Mouse (Mus musculus): Measurements from ENCODE around the gene Nudt2. TPM values are rescaled to one million over a fixed set of nuclear protein-coding genes. Genes with fewer than 3 reads are reported as not detected.
"Not testable (repeated sequence)": the region's sequence is repeated elsewhere in the genome, so short reads cannot be mapped to it uniquely, and the experiment has no call there.

Nudt2 gene
- 65.1 and 66.3 TPM in 2 replicates for polyA plus RNA-seq (2015; fragmentation: Nextera tagmentation; extraction: Ambion mirVana)

- Histone ChIP-seq H3K4me3 (peak within 1 kb of the TSS; percentile 69), H3K4me2 (peak within 1 kb of the TSS; percentile 70), H3K4me1 (peaks cover 18% of the 10 kb centered on the region), H3K36me3 (replicated peaks) (no peaks in the 10 kb centered on the region), H3K27me3 (replicated peaks) (no peaks in the 10 kb centered on the region), H3K9me3 (no peaks in the 10 kb centered on the region), H3K27ac (peak within 1 kb of the TSS; percentile 83), H3K9ac (peak within 1 kb of the TSS; percentile 77)
- WGBS, result under 1% methylated on average over 70 of the region's 70 CpGs
- peak; percentile 99 for ATAC-seq (replicated peaks)
These were observed at the start of gene Nudt2, which contains the start of gene Kif24 for GRCm38 (mm10) chr4:41464345-41465286. Gene Nudt2 (plus strand): TSS chr4:41465151. Gene Kif24 (minus strand): TSS chr4:41464887.

GRCm38 (mm10) chr4:41416966-41417365, 48.0 kb upstream of the Nudt2 start:
- H3K27ac ChIP-seq, result no peak overlapping the region
- H3K36me3 ChIP-seq (replicated peaks), result no peaks in the 10 kb centered on the region
- ATAC-seq (replicated peaks), result no peak
- no peaks in the 10 kb centered on the region for H3K27me3 ChIP-seq (replicated peaks)
- H3K9me3 ChIP-seq, result no peaks in the 10 kb centered on the region
- H3K4me3 ChIP-seq, result no peak overlapping the region
- no peaks in the 10 kb centered on the region for H3K4me1 ChIP-seq
- H3K4me2 ChIP-seq, result no peak overlapping the region
- no peak overlapping the region for H3K9ac ChIP-seq

GRCm38 (mm10) chr4:41438931-41439330, 26.0 kb upstream of the Nudt2 start:
- Histone ChIP-seq H3K9ac (no peak overlapping the region), H3K27ac (no peak overlapping the region), H3K4me1 (no peaks in the 10 kb centered on the region), H3K9me3 (no peaks in the 10 kb centered on the region), H3K27me3 (replicated peaks) (no peaks in the 10 kb centered on the region), H3K36me3 (replicated peaks) (no peaks in the 10 kb centered on the region), H3K4me2 (no peak overlapping the region), H3K4me3 (no peak overlapping the region)
- no peak for ATAC-seq (replicated peaks)
- 87% methylated on average over 5 of the region's 5 CpGs for WGBS

GRCm38 (mm10) chr4:41442790-41443302, 22.1 kb upstream of the Nudt2 start:
- Histone ChIP-seq H3K4me1 (no peaks in the 10 kb centered on the region), H3K27ac (no peak overlapping the region), H3K27me3 (replicated peaks) (no peaks in the 10 kb centered on the region), H3K36me3 (replicated peaks) (no peaks in the 10 kb centered on the region), H3K4me3 (no peak overlapping the region), H3K9ac (no peak overlapping the region), H3K9me3 (no peaks in the 10 kb centered on the region), H3K4me2 (no peak overlapping the region)
- WGBS, result 87% methylated on average over 4 of the region's 4 CpGs
- no peak for ATAC-seq (replicated peaks)

GRCm38 (mm10) chr4:41447595-41447994, 17.4 kb upstream of the Nudt2 start:
- WGBS, result 99% methylated on average over 3 of the region's 3 CpGs
- Histone ChIP-seq H3K27ac (no peak overlapping the region), H3K4me2 (no peak overlapping the region), H3K9ac (no peak overlapping the region), H3K4me3 (no peak overlapping the region), H3K36me3 (replicated peaks) (no peaks in the 10 kb centered on the region), H3K27me3 (replicated peaks) (no peaks in the 10 kb centered on the region), H3K9me3 (no peaks in the 10 kb centered on the region), H3K4me1 (no peaks in the 10 kb centered on the region)
- ATAC-seq (replicated peaks), result no peak

- H3K9me3 ChIP-seq, result no peaks in the 10 kb centered on the region
- no peak overlapping the region for H3K9ac ChIP-seq
- H3K27ac ChIP-seq, result no peak overlapping the region
- peaks cover 9% of the 10 kb centered on the region for H3K4me1 ChIP-seq
- no peaks in the 10 kb centered on the region for H3K36me3 ChIP-seq (replicated peaks)
- no peaks in the 10 kb centered on the region for H3K27me3 ChIP-seq (replicated peaks)
- no peak for ATAC-seq (replicated peaks)
- WGBS, result 100% methylated on average over 1 of the region's 1 CpGs
- H3K4me2 ChIP-seq, result no peak overlapping the region
- no peak overlapping the region for H3K4me3 ChIP-seq
These were observed 4.3 kb upstream of the Nudt2 start for GRCm38 (mm10) chr4:41460690-41461089.

- H3K27me3 ChIP-seq (replicated peaks); H3K9me3 ChIP-seq; H3K9ac ChIP-seq; ATAC-seq (replicated peaks); H3K4me1 ChIP-seq; H3K36me3 ChIP-seq (replicated peaks); H3K4me3 ChIP-seq; H3K27ac ChIP-seq: not testable (repeated sequence)
- 87% methylated on average over 3 of the region's 3 CpGs for WGBS
- peak overlapping the region; percentile 70; the same call in 1 of the 2 replicates for H3K4me2 ChIP-seq
These were observed 1.8 kb upstream of the Nudt2 start for GRCm38 (mm10) chr4:41463051-41463738.

- Histone ChIP-seq H3K27me3 (replicated peaks) (no peaks in the 10 kb centered on the region), H3K4me1 (peaks cover 21% of the 10 kb centered on the region), H3K4me3 (peak overlapping the region; percentile 69), H3K9me3 (no peaks in the 10 kb centered on the region), H3K9ac (peak overlapping the region; percentile 77), H3K36me3 (replicated peaks) (no peaks in the 10 kb centered on the region), H3K27ac (peak overlapping the region; percentile 83), H3K4me2 (peak overlapping the region; percentile 56)
- 3% methylated on average over 17 of the region's 17 CpGs for WGBS
- ATAC-seq (replicated peaks), result peak; percentile 27
These were observed 325 bp downstream of the Nudt2 start for GRCm38 (mm10) chr4:41465287-41465665.

GRCm38 (mm10) chr4:41468396-41469080, 3.6 kb downstream of the Nudt2 start:
- no peaks in the 10 kb centered on the region for H3K9me3 ChIP-seq
- no peaks in the 10 kb centered on the region for H3K36me3 ChIP-seq (replicated peaks)
- WGBS, result 54% methylated on average over 17 of the region's 17 CpGs
- H3K27ac ChIP-seq, result no peak overlapping the region
- no peak overlapping the region for H3K4me3 ChIP-seq
- H3K27me3 ChIP-seq (replicated peaks), result no peaks in the 10 kb centered on the region
- no peak for ATAC-seq (replicated peaks)
- no peak overlapping the region for H3K9ac ChIP-seq
- H3K4me1 ChIP-seq, result peaks cover 28% of the 10 kb centered on the region
- no peak overlapping the region for H3K4me2 ChIP-seq

GRCm38 (mm10) chr4:41469199-41469598, 4.2 kb downstream of the Nudt2 start:
- no peak overlapping the region for H3K4me2 ChIP-seq

GRCm38 (mm10) chr4:41470051-41470683, 5.2 kb downstream of the Nudt2 start:
- H3K9me3 ChIP-seq, result no peaks in the 10 kb centered on the region
- H3K4me3 ChIP-seq, result no peak overlapping the region
- no peak overlapping the region for H3K9ac ChIP-seq
- H3K36me3 ChIP-seq (replicated peaks), result no peaks in the 10 kb centered on the region
- WGBS, result 50% methylated on average over 7 of the region's 7 CpGs
- no peak overlapping the region for H3K4me2 ChIP-seq
- no peak overlapping the region for H3K27ac ChIP-seq
- peaks cover 22% of the 10 kb centered on the region; the same call in 1 of the 2 replicates for H3K4me1 ChIP-seq
- no peaks in the 10 kb centered on the region for H3K27me3 ChIP-seq (replicated peaks)
- no peak for ATAC-seq (replicated peaks)

More at GRCm38 (mm10) chr4:41469199-41469598, 4.2 kb downstream of the Nudt2 start:
- Histone ChIP-seq H3K27ac (no peak overlapping the region), H3K4me3 (no peak overlapping the region), H3K27me3 (replicated peaks) (no peaks in the 10 kb centered on the region), H3K9ac (no peak overlapping the region), H3K9me3 (no peaks in the 10 kb centered on the region), H3K4me1 (peaks cover 23% of the 10 kb centered on the region; the same call in 1 of the 2 replicates), H3K36me3 (replicated peaks) (no peaks in the 10 kb centered on the region)
- WGBS, result 76% methylated on average over 10 of the region's 10 CpGs
- ATAC-seq (replicated peaks), result no peak

Data from midbrain, embryonic 15.5 days (tissue).